Mouse (Mus musculus) layer of hippocampus, adult 9-11 months (tissue): ENCODE measurements around the gene Zfp697.
"Not testable (repeated sequence)": the region's sequence is repeated elsewhere in the genome, so short reads cannot be mapped to it uniquely, and the experiment has no call there.

Experiments used
- DNase-seq: peaks from one replicate; pipeline ENCODE4 v3.0.0; 2022

The Zfp697 gene

DNA sequence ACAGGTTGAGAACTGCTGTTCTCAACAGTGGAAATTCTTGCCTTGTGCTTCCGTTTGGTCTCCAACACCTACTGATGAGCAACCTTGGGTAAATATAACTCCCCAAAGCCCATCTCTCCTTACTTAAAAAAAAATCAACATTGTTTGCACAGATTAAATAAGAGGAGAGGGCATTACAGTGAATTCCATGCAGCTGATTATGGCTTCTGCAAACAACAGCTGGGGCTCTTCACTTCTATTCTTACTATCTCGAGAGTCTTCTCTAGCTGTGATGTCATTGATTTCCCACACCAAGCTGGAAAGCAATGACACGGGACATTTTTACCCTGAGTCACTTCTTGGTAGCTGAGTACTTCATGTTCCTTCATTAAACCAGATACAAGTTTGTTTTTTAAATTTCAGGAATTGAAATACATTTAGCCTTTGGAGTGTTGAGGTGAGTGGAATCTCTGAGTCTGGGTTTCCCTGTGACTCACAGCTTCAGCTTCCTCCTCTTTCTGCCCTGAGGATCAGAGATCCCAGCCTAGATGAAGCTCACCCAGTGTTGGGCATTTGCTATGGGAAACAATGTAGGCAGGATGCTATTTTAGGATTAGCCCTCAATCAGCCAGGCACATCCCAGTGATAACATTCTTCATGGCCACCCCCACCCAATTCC is 8.1 kb upstream of the Zfp697 start:
- DNase-seq: no peak

DNA sequence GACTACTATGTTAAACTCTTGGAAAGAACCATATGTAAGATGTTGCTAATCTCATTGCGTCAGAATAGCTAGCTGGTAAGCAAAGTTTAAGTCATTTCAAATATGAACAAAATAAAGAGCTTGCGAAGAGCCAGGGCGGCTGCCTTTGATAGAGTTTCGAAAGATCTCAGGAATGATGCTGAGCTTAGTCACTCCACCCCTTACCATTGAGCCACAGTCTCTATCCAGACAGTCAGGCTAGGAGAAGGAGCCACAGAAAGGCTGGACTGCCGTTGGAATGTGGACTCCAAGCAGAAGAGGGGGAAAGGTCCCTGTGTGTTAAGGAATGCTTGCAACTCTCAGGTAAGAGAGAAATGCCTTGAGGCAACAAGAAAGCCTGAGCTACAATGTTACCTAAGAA is 7.3 kb upstream of the Zfp697 start:
- no peak for DNase-seq

DNA sequence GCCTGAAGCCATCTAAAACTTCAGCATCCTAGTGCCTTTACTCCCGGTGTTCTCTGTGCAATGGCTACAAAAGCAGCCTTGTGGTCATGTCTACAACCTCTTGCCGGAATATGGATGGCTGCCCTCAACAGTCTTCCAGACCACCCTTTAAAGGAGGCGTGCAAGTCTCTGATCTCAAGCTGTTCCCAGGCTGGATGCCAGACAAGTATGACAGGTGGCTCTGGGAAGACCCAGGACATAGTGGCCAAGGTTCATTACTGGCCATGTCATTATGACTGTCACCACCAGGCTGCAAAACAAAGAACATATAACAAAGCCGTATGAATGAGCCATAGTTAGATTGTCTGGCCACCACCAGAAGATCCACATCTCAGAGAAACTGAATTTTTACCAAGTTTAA is 4.0 kb upstream of the Zfp697 start:
- DNase-seq: no peak

DNA sequence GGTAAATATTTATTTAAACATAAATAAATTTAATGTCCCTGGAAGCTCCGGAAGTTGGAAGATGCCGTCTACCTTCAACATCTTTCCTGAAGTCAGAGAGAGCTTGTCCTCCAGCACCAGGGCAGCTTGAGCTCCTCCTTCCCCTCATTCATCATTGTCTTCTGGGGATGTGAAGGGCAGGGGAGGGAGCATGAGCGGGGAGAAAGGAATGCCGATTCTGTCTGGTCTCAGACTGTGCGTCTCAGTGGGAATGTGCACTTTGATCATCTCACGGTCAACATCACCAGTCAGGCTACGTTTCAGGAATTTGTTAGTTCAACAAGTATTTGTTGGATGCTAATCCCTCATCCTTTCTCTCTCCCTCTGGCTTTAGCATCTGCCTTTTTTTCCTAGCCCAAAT is 3.0 kb upstream of the Zfp697 start:
- DNase-seq: no peak

DNA sequence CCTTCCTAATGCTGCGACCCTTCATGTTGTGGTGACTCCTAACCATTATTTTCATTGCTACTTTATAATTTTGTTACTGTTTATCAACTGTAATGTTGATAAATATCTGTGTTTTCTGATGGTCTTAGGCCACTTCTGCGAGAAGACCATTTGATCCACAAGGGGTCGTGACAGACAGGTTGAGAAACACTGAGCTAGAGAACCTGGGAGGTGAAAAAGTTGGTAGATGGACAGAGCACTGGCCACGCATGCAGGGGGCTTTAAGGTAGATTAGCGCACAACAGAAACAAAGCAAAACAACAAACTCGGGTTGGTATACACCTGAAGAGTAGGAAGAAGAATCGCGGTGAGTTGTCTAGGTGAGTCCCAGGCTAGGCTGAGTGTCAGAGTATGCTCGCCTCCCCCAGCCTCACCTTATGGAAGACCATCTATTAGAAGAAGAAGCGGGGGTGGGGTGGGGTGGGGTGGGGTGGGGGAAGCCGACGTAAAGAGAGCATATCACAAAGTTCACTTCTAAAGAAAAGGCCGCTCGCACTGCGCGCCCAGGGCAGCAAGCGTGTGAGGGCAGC is 500 bp upstream of the Zfp697 start:
- no peak for DNase-seq

DNA sequence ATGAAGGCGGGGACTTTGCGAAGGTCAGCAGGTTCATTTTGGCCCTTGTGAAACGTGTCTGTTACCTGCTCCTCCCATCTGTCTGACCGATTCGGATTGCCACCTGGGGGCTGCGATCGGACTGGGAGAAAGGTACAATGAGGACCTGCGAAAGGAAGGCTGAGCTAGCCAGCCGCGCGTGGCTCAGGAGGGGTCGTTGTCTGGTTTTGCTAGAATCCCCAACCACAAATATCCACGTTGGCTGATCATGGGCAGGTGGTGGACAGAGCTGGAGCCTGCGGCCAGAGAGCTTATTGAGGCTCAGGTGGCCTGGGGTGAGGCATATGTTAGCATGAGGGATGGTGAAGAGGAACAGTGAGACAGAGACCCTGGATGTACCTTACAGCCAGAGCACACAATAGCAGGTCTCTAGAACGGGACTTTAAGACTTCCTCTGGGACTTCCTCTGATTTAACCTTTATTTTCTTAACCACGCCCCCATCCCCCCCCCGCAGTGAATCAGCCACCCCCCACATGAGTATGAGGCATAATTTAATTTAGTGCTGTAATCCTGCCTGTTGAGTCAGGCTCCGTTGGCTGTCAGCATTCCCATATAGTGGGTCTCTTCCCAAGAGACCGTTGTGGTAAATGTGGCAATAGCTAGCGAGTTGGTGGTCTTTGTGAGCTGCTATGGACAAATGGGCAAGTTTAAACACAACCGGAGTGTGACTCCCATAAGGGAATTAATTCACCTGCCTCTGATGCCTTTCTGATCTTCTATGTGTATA is 946 bp downstream of the Zfp697 start:
- DNase-seq: no peak

DNA sequence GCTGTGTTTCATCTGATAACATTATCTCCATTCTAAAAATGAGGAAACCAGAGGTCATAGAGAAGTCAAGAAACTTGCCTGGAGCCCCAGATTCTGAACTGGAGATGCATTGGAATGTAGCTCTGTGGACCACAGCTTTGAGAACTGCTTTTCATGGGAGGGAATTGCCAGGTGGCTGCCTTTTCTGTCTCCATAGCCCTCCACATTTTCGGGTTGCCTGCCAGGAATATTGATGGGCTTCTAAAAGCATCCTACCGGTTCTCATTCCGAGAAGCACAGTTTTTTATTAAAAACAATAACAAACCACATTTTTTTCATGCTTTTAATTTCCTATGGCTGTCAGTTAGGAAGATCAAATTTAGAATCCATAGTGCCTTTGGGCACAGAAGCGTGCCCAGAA is 4.8 kb downstream of the Zfp697 start:
- DNase-seq: peak; percentile 28

DNA sequence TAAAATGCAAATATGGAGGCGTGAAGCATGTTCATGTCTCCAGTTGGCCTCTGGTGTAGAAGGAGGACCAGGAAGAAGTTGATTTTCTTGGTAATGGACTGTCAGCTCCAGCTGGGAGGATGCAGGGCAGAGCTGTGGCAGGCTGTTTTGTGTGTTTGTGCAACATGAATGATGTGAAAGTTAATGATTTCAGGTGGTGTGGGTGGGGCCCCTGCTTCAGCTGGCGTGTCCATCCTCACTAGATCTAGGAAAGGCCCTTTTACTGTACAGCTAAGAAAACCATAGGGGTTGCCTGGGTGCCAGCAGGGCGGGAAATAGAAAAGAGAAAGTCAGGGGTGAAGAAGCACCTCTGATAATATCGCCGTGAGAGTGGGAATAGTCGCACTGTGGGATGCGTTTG is 5.5 kb downstream of the Zfp697 start:
- no peak for DNase-seq

DNA sequence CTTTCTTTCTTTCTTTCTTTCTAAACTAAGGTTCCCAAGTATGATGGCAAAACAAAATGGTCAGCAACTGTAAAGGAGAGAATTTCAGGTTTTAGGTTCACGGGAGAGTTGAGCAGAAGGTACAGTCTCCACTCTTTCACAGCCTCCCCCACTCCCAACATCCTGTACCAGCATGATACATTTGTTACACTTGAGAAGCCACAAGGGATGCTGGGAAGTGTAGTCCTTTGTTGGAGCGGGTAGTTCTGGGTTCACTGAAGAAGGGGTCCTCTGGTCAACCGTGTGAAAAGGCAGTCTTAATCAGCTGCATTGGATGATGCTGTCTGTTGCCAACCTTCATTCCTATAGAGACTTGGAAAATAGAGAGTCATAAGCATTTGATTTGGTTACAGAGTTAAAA is 7.0 kb downstream of the Zfp697 start:
- no peak for DNase-seq

DNA sequence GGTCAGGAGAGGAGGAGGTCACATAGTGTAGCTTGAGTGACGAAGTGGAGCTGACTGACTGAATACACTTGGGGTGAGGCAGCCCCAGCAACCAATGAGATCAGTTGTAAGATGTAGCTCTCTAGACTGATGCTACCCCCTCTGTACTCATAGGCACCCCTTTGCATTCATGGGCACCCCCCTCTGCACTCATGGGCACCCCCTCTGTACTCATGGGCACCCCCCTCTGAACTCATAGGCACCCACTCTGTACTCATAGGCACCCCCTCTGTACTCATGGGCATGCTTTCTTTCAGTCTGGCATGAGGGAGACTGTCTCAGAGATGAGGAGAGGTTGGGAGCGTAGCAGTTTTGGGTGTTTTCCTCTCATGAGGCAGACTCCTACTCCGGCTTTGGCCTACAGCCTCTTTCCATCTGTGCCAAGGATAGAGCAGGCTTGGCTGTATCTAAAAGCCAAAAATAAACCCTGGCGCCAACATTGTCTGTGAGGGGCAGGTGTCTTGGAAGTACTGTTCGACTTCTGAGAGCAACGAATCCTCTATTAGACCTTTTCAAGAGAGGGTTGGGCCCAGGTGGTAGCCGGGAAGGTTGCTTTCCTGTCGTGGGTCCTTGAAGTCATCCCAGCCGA is 22.1 kb downstream of the Zfp697 start:
- not testable (repeated sequence) for DNase-seq

DNA sequence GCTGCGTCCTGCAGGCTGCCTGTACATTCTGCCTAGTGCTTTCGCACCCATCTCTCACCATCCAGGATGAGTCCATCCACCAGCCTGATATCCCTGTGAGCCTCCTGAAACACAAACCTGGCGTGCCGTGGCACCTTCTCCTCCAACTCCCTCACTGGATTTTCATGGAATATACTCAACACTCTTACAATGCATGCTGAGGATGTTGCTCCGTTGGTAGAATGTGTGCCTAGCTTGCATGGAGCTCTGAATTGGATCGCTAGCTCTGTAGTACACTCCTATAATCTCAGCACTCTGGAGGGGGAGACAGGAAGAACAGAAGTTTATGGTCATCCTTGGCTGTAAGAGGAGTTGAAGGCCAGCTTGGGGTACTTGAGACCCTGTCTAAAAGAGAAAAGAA is 23.6 kb downstream of the Zfp697 start:
- not testable (repeated sequence) for DNase-seq

DNA sequence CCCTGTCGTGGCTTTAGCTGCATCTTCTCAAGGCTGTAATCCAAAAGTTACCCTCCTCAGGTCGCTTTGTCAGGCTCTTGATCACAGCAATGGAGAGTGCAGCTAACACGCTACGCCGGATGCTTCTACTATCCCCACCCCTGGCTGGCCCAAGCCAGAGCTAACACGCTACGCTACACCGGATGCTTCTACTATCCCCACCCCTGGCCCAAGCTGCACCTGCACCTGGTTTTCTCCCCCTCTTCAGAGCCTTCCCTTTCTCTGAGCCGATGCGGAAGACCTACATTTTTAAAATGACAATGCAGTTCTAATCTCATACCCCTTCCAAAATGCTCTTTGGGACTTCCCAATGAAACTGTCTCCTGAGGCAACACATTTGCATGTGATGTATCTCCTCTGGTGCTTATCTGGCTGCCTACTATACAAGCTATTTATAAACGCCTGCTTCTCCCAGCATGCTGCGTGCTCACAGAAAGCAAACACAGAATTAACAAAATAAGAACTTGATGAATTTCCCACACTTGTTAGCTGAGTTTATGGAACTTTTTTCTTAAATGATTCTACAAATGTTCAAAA is 24.4 kb downstream of the Zfp697 start:
- DNase-seq: not testable (repeated sequence)

DNA sequence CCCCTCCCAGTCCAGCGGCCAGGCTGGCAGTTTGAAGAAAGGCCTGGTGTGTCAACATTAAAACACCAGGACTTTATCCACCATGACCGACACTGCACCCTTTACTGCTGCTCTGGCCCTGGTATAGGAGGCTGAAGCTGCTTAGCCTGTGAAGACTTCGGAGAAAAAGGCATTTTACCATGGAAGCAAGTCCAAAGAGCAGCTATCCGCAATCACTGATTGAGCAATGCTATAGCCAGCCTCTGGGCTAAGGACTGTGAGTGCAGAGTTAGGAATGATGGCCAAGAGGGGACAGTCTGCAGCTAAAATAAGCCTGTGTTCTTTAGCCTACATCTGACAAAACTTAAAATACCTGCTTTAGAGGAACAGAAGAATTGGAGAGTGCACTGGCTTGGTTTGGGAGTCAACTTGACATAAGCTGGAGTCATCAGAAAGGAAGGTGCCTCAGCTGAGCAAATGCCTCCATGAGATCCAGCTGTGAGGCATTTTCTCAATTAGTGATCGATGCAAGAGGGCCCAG is 25.1 kb downstream of the Zfp697 start:
- DNase-seq: not testable (repeated sequence)

DNA sequence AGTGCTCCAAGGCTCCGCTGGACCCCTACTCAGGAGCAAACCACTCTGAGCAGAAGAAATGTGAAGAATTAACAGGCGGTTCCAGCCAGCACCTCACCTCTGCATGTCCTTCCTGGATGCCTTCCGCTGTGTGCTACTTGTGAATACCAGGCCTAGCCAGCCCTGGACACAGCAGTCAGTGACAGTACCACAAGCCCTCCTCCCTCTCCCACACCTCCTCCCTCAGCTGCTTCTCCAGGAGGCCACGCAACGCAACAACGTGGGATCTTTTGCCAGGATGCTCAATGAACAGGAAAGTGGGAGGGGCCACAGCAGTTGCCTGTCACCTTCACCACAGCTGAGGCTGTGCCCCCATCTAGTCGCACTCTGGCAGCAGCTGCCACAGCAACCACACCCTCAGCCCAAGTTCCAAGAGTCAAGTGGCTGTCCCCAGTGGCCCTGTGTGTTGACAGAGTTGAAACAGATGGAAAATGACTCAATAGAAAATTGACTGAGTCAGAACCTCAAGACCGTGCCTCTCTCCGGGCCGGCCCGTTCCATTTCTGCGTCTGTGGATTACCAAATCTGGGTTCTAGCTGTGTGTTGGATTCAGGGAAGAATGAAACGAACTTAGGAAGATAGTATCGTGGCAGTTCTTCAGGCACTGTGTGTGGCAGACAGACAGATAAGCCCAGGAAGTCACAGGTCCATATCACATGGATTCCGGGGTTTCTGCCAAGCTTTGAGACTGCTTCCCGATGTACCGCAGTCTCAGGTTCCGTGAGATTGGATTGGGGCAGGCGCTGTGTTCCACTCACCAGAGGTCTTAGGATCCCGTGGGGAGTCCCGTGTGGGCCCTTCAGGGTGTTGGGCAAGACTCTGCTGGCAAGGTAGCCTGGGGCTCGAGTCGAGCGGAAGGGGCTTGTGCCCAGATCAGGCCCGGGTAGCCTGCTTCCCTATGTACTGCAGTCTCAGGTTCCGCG is 28.6 kb downstream of the Zfp697 start:
- DNase-seq: not testable (repeated sequence)

DNA sequence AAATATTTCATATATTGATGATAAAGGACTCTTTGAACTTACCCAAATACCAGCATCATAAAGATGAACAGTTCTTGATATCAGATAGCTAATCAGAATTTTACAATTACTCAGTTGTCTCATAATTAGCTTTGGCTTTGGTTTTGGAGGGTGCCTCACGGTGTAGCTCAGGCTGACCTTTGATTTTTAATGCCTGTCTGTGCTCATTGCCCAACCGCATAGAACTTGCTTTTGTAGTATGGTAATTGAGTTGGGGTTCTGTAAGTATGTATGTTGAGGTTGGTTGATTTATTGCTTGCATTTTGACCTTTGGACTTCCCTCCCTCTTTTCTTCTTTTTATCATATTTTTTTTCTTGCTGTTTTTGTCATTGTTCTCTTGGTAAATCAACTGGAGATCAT is 31.5 kb downstream of the Zfp697 start:
- no peak for DNase-seq

DNA sequence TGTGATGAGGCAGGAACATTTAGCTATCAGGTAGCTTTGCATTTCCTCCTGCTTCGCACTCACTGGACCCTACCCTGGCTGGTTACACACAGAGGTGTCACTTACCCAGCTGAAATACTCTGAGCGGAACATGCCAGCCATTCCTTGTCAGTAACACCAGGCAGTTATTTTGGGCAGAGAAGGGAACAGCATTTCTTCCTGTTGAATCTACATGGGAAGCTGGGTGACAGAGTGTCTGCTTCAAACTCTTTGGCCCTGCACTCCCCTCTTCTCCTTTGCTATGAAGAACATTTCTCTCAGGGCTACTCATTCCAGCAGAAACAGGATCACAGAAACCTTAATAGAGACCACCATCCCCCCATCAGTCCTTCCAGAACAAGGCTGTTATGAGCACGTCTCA is 32.0 kb downstream of the Zfp697 start:
- no peak for DNase-seq

DNA sequence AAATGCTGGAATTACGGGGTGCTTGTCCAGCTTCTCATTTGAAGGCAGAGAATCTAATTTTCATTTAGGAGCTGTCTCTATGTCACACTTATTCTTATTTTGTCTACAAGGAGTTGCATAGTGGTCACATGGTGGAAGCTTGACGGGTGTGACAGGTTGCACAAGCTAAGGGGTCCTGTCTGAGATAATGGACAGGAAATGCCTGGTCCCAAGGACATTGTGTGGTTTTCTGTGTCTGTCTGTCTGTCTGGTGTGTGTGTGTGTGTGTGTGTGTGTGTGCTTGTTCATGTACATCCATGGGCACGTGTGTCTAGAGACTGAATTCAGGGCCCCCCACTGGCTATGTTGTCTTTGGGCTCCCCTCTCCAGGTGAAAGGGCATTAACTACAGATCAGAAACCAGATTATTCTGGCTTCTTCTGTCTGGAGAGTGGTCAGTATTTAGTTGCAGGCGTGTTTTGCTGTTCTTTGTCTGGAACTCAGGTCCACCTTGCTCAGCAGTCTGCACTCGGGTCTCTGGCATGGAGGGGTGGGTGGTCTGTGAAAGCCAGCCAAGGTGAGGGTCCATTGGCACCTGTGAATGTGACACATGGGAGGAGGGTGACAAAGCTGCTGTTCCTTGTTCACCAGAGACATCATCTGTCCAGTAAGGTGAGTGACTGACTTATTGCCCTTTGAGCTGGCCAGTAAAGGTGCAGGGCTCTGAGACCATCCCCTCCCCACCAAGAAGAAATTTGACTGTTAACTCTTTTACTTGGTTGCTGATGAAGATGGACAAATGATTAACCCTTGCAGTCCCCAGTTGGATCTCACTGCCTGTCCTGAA is 34.4 kb downstream of the Zfp697 start:
- peak; percentile 45 for DNase-seq

DNA sequence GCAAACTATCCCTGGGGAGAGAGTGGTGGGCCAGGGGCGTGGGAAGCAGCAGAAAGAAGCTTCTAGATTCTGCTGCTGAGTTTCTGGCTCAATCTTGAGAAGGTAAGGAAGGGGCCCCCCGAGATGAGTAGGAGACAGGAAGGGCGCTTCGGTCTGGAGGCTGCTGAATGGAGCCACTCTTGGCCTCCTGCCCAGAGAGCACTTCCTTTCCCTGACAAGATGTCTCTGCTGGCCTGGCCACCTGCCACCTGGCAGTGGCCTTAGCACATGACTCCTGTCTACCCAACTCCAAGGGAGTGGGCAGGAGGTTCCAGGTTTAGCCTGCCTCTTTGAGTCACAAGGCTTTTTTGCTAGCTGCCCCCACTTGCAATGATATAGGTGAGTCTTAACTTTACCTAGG is 35.1 kb downstream of the Zfp697 start:
- peak; percentile 93 for DNase-seq

DNA sequence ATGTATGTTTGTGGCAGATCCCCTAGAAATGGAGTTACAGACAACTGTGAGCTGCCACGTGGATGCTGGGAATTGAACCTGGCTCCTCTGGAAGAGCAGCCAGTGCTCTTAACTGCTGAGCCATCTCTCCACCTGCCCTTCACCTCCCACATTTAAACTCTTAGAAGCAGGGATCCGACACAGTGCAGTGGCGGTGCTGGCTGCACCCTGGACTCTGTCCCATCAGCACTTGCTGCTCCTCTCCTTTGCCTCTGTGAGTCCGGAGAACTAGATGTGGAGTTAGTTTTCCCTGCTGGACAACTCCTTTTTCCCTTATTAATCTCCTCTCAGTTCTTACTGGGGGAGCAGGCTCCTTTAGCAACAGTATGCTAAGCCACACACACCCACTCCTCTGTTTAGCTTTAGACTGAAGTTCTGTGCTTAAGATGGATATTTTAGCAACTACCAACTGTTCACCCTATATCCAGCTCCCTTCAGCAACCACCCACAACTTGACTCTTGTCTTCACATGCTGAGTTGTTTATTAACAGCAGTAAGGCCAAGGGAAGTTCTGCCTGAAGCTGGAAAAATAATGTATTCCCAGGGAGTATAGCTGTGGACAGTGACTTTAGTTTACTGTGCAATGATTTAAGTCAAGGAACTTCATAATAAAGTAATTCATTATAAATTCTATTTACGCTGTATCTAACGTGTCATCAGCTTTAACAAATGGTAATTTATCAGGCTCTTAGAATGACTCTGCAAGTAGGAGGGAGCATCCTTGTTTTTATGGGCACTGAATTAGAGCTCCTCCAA is 36.9 kb downstream of the Zfp697 start:
- DNase-seq: no peak

DNA sequence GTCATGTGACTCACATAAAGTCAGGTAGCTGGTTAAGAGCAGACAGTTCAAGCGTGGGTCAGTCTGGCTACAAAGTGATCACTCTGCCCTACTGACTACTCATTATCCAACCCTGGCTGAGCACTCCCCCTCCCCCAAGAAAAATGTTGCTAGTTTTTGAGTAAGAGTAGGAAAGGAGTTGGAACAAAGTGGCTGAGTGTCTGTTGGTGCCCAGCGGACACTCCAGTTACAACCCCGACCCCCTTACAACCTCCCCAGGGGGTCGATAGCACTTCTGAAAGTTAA is 37.5 kb downstream of the Zfp697 start:
- DNase-seq: no peak

DNA sequence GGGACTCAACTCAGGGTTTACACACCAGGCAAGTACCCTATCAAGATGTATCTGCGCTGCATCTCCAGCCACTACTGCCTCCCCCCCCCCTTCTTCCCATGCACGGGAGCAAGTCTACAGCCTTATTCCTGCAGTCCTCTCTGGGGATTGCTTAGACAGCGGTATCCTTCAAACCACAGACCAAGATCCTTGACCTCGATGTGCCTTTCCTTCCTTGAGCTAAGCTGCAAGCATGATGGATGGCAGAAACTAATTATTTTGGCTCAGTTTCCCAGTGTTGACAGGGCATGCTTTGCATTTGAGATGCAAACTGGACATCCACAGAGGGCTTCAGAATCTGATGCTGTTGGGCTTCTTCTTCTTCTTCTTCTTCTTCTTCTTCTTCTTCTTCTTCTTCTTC is 40.7 kb downstream of the Zfp697 start:
- no peak for DNase-seq
